Mouse (Mus musculus) embryonic facial prominence, embryonic 14.5 days (tissue): ENCODE results near the gene Taf3. TPM values are rescaled to one million over a fixed set of nuclear protein-coding genes. Genes with fewer than 3 reads are reported as not detected.

Experiments used
- ATAC-seq: fragments of 200-750 bp; cut with Nextera tagmentation; 2 replicates; pipeline ENCODE4 v1.8.0; 2017; ENCODE audit warnings: low read depth, moderate number of reproducible peaks, moderate TSS enrichment
- DNase-seq: peaks from one replicate; pipeline ENCODE4 v3.0.0-alpha.2; 2015; ENCODE audit warnings: low spot score
- H3K27ac ChIP-seq: fragments of 300-500 bp; sonication (generic); replicated peaks from 2 replicates; pipeline ENCODE4 v1.5.1; 2014; ENCODE audit warnings: low read depth, mild to moderate bottlenecking, low read length, moderate library complexity
- H3K27me3 ChIP-seq: fragments of 300-500 bp; sonication (generic); replicated peaks from 2 replicates; pipeline ENCODE4 v1.6.1; 2014; ENCODE audit warnings: low read length; ENCODE audit not compliant: control insufficient read depth, insufficient read depth
- H3K36me3 ChIP-seq: fragments of 300-500 bp; sonication (generic); 2 replicates; pipeline ENCODE4 v1.6.1; 2014; ENCODE audit warnings: low read length, mixed read lengths; ENCODE audit not compliant: control insufficient read depth, insufficient read depth
- H3K4me1 ChIP-seq: fragments of 300-500 bp; sonication (generic); 2 replicates; pipeline ENCODE4 v1.6.1; 2014; ENCODE audit warnings: antibody characterized with exemption, low read length; ENCODE audit not compliant: control insufficient read depth, insufficient read depth
- H3K4me2 ChIP-seq: fragments of 300-500 bp; sonication (generic); 2 replicates; pipeline ENCODE4 v1.6.1; 2014; ENCODE audit warnings: low read depth, mild to moderate bottlenecking, low read length, moderate library complexity, mixed read lengths
- H3K4me3 ChIP-seq: fragments of 300-500 bp; sonication (generic); 2 replicates; pipeline ENCODE4 v1.5.1; 2014; ENCODE audit warnings: low read depth, mild to moderate bottlenecking, low read length
- H3K9ac ChIP-seq: fragments of 300-500 bp; sonication (generic); 2 replicates; pipeline ENCODE4 v1.6.1; 2014; ENCODE audit warnings: low read depth, mild to moderate bottlenecking, low read length, moderate library complexity, mixed read lengths
- H3K9me3 ChIP-seq: fragments of 300-500 bp; sonication (generic); 2 replicates; pipeline ENCODE4 v1.6.1; 2016; ENCODE audit warnings: low read length; ENCODE audit not compliant: control insufficient read depth
- WGBS: fragments of 180-500 bp; shearing (Covaris S2); extraction: QIAGEN DNeasy Blood & Tissue Kit; methylation state at CpG from one replicate; pipeline ENCODE4 v1.1.7; 2014; 5-methylcytosine and 5-hydroxymethylcytosine counted together
- polyA plus RNA-seq: library from polyadenylated mRNA; unstranded; fragments of >200 nt; fragmentation: Nextera tagmentation; extraction: Ambion mirVana; gene quantifications from 2 replicates; pipeline ENCODE4 v1.2.1, GENCODE M21; 2014

Taf3 gene
- 10.9 and 11.6 TPM in 2 replicates for polyA plus RNA-seq

- Histone ChIP-seq H3K9me3 (no peaks in the 10 kb centered on the region), H3K4me2 (peak within 1 kb of the TSS; percentile 75), H3K4me3 (peak within 1 kb of the TSS; percentile 83), H3K4me1 (0 out of 2 replicates have a peak, but pooled peaks cover 9% of the 10 kb centered on the region), H3K27ac (peak within 1 kb of the TSS; percentile 22; the same call in 1 of the 2 replicates), H3K27me3 (no peaks in the 10 kb centered on the region), H3K9ac (peak within 1 kb of the TSS; percentile 80), H3K36me3 (no peaks in the 10 kb centered on the region)
- WGBS = under 1% methylated on average over 27 of the region's 36 CpGs
- DNase-seq (peak; percentile 97), ATAC-seq (peak; percentile 97)
Measured at GRCm38 (mm10) chr2:10048461-10048860, at the start of gene Taf3. Taf3 (minus strand) TSS chr2:10048596.

- no peak for ATAC-seq
- Histone ChIP-seq H3K9ac (no peak overlapping the region), H3K4me1 (no peaks in the 10 kb centered on the region), H3K27ac (no peak overlapping the region), H3K27me3 (no peaks in the 10 kb centered on the region), H3K4me3 (no peak overlapping the region), H3K4me2 (no peak overlapping the region), H3K9me3 (no peaks in the 10 kb centered on the region), H3K36me3 (peaks cover 34% of the 10 kb centered on the region)
- no peak for DNase-seq
- 85% methylated on average over 14 of the region's 14 CpGs for WGBS
Measured at GRCm38 (mm10) chr2:10094327-10095100, 46.1 kb upstream of the Taf3 start.

- Histone ChIP-seq H3K4me3 (no peak overlapping the region), H3K9ac (no peak overlapping the region), H3K36me3 (peaks cover 57% of the 10 kb centered on the region), H3K4me2 (no peak overlapping the region), H3K27me3 (no peaks in the 10 kb centered on the region), H3K4me1 (no peaks in the 10 kb centered on the region), H3K9me3 (no peaks in the 10 kb centered on the region), H3K27ac (no peak overlapping the region)
- 80% methylated on average over 8 of the region's 8 CpGs for WGBS
- no peak for DNase-seq
- no peak for ATAC-seq
Measured at GRCm38 (mm10) chr2:10087256-10087850, 39.0 kb upstream of the Taf3 start.

- H3K9ac ChIP-seq = no peak overlapping the region
- no peak for ATAC-seq
- no peaks in the 10 kb centered on the region for H3K27me3 ChIP-seq
- peaks cover 27% of the 10 kb centered on the region; the same call in 1 of the 2 replicates for H3K36me3 ChIP-seq
- peaks cover 24% of the 10 kb centered on the region for H3K4me1 ChIP-seq
- no peak overlapping the region for H3K4me2 ChIP-seq
- no peaks in the 10 kb centered on the region for H3K9me3 ChIP-seq
- 42% methylated on average over 1 of the region's 1 CpGs for WGBS
- DNase-seq = no peak
- H3K27ac ChIP-seq = no peak overlapping the region
- H3K4me3 ChIP-seq = no peak overlapping the region
Measured at GRCm38 (mm10) chr2:10082737-10083136, 34.3 kb upstream of the Taf3 start.

- Histone ChIP-seq H3K36me3 (peaks cover 20% of the 10 kb centered on the region; the same call in 1 of the 2 replicates), H3K27me3 (no peaks in the 10 kb centered on the region), H3K9ac (peak overlapping the region; percentile 99), H3K27ac (no peak overlapping the region), H3K9me3 (no peaks in the 10 kb centered on the region), H3K4me3 (peak overlapping the region; percentile 99), H3K4me1 (peaks cover 29% of the 10 kb centered on the region), H3K4me2 (peak overlapping the region; percentile 82)
- ATAC-seq (no peak), DNase-seq (no peak)
- WGBS = 80% methylated on average over 5 of the region's 5 CpGs
Measured at GRCm38 (mm10) chr2:10081453-10082080, 33.2 kb upstream of the Taf3 start.

- peak within 1 kb of the TSS; percentile 99 for H3K4me3 ChIP-seq
- peak within 1 kb of the TSS; percentile 82 for H3K4me2 ChIP-seq
- H3K9ac ChIP-seq = peak within 1 kb of the TSS; percentile 99
- ATAC-seq = peak; percentile 97
- WGBS = under 1% methylated on average over 52 of the region's 61 CpGs
- peaks cover 29% of the 10 kb centered on the region for H3K4me1 ChIP-seq
- DNase-seq = peak; percentile 98
- H3K36me3 ChIP-seq = 0 out of 2 replicates have a peak, but pooled peaks cover 14% of the 10 kb centered on the region
- H3K9me3 ChIP-seq = no peaks in the 10 kb centered on the region
- H3K27me3 ChIP-seq = no peaks in the 10 kb centered on the region
- peak within 1 kb of the TSS; percentile 91 for H3K27ac ChIP-seq
Measured at GRCm38 (mm10) chr2:10080310-10081010, 32.1 kb upstream of the Taf3 start, which contains the start of the genes Atp5c1 and Kin. Atp5c1 (minus strand) TSS chr2:10080510. Kin (plus strand) TSS chr2:10080593.

- WGBS = under 1% methylated on average over 28 of the region's 28 CpGs
- Histone ChIP-seq H3K27me3 (no peaks in the 10 kb centered on the region), H3K36me3 (0 out of 2 replicates have a peak, but pooled peaks cover 9% of the 10 kb centered on the region)
Measured at GRCm38 (mm10) chr2:10079745-10080309, 31.4 kb upstream of the Taf3 start.

GRCm38 (mm10) chr2:10076675-10077074 lies 28.3 kb upstream of the Taf3 start:
- Histone ChIP-seq H3K27me3 (no peaks in the 10 kb centered on the region), H3K27ac (no peak overlapping the region), H3K4me3 (no peak overlapping the region), H3K36me3 (peaks cover 18% of the 10 kb centered on the region; the same call in 1 of the 2 replicates), H3K9ac (no peak overlapping the region), H3K4me1 (peaks cover 27% of the 10 kb centered on the region), H3K4me2 (no peak overlapping the region), H3K9me3 (no peaks in the 10 kb centered on the region)
- WGBS = 88% methylated on average over 8 of the region's 8 CpGs
- ATAC-seq = no peak
- DNase-seq = no peak

More at GRCm38 (mm10) chr2:10079745-10080309, 31.4 kb upstream of the Taf3 start:
- Histone ChIP-seq H3K27ac (peak overlapping the region; percentile 91), H3K9me3 (no peaks in the 10 kb centered on the region), H3K4me2 (peak overlapping the region; percentile 82), H3K4me1 (peaks cover 29% of the 10 kb centered on the region), H3K9ac (peak overlapping the region; percentile 99), H3K4me3 (peak overlapping the region; percentile 99)
- ATAC-seq (peak; percentile 38), DNase-seq (peak; percentile 30)
